ENCODE assay signal across 23 mouse cellular contexts in the genomic region with DNA sequence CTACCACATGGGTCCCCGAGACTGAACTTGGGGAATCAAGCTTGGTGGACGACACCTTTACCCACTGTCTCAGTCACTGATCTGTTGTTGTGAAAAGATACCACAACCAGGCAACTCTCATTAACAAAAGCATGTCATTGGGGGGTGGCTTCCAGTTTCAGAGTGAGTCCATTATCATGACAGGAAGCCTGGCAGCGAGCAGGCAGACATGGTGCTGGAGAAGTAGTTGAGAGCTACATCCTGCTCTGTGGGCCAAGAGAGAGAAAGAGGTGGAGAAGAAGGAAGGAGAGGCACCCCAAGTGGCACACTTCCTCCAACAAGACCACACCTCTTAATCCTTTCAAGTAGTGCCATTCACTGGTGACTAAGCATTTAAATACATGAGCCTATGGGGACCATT. TPM values are rescaled to one million over a fixed set of nuclear protein-coding genes. Genes with fewer than 3 reads are reported as not detected.
DNase-seq lines count a peak whose midpoint lies in the region; ATAC-seq and TF ChIP-seq lines count a peak whose summit lies in the region.
"Had no signal": no experiment of that assay in that cellular context is flagged by ENCODE, and none has a peak within 500 bp of the region (broad histone marks: within the 10 kb centered on the region; RNA-seq: fewer than 3 reads in every experiment).

No protein-coding gene starts in this region.

- TF ChIP-seq CTCF in small intestine, adult 2 months (IDR thresholded peaks at IDR 0.05; ENCODE audit: extremely low read depth, insufficient read length, insufficient replicate concordance, low read depth, low read length) = no peak

- H3K27me3 ChIP-seq in megakaryocyte, embryonic 14.5 days (replicated peaks) = peaks cover 2% of the 10 kb centered on the region
- H3K27me3 ChIP-seq in small intestine, adult 2 months (ENCODE audit: control insufficient read depth, insufficient read depth, low read length) = no peaks in the 10 kb centered on the region
- H3K27me3 ChIP-seq: embryonic facial prominence, embryonic 13.5 days; forebrain, embryonic 13.5 days; heart, embryonic 15.5 days; hindbrain, embryonic 15.5 days had no signal

- 0 out of 2 replicates have a peak overlapping the region, but pooled peaks have one; percentile 40 for H3K27ac ChIP-seq in small intestine, adult 2 months (ENCODE audit: insufficient read depth, low read depth, low read length)
- H3K27ac ChIP-seq: embryonic facial prominence, embryonic 13.5 days; forebrain, embryonic 13.5 days; heart, embryonic 15.5 days; hindbrain, embryonic 10.5 days; hindbrain, embryonic 15.5 days had no signal

- peaks cover 10% of the 10 kb centered on the region for H3K9me3 ChIP-seq in megakaryocyte, embryonic 14.5 days
- H3K9me3 ChIP-seq: embryonic facial prominence, embryonic 13.5 days; forebrain, embryonic 13.5 days; heart, embryonic 15.5 days; hindbrain, embryonic 10.5 days; hindbrain, embryonic 15.5 days had no signal

- peak overlapping the region; percentile 38 for H3K4me3 ChIP-seq in megakaryocyte, embryonic 14.5 days (replicated peaks)
- H3K4me3 ChIP-seq in small intestine, adult 2 months (ENCODE audit: low read depth, low read length) = no peak overlapping the region
- H3K4me3 ChIP-seq: embryonic facial prominence, embryonic 13.5 days; forebrain, embryonic 13.5 days; heart, embryonic 15.5 days; hindbrain, embryonic 10.5 days; hindbrain, embryonic 15.5 days had no signal

- peaks cover 86% of the 10 kb centered on the region for H3K4me1 ChIP-seq in megakaryocyte, embryonic 14.5 days
- H3K4me1 ChIP-seq in small intestine, adult 2 months (ENCODE audit: control insufficient read depth, insufficient read depth, insufficient read length, low read length) = peaks cover 18% of the 10 kb centered on the region; the same call in 1 of the 2 replicates
- H3K4me1 ChIP-seq: hindbrain, embryonic 15.5 days had no signal

- WGBS in small intestine, adult 2 months = 89% methylated on average over 3 of the region's 3 CpGs

- ATAC-seq in megakaryocyte, adult 5-6 weeks (ENCODE audit: poor library complexity, severe bottlenecking) = no peak
- peak; percentile 17 for ATAC-seq in granulocyte monocyte progenitor cell, adult 5-6 weeks (replicated peaks; ENCODE audit: poor library complexity, severe bottlenecking)
- ATAC-seq: forebrain, embryonic 13.5 days; forebrain, postnatal 0 days had no signal

- peaks cover 98% of the 10 kb centered on the region for H3K36me3 ChIP-seq in megakaryocyte, embryonic 14.5 days (replicated peaks; ENCODE audit: low read length)
- no peaks in the 10 kb centered on the region for H3K36me3 ChIP-seq in small intestine, adult 2 months (ENCODE audit: control insufficient read depth, insufficient read depth, low read length)
- H3K36me3 ChIP-seq: embryonic facial prominence, embryonic 13.5 days; G1E; heart, embryonic 15.5 days; hindbrain, embryonic 10.5 days; hindbrain, embryonic 15.5 days had no signal

- no peak for TF ChIP-seq POLR2A in small intestine, adult 2 months (IDR thresholded peaks at IDR 0.05; ENCODE audit: low read depth, low read length)

- DNase-seq in R1 (ENCODE audit: low read depth, low spot score) (peak; percentile 16), adipocyte (ENCODE audit: low spot score) (no peak)
- DNase-seq in spleen, postnatal 10 days (ENCODE audit: low spot score in 2 of 2) = no peak
- DNase-seq in yolk sac, embryonic 10.5 days (ENCODE audit: low spot score) = no peak
- DNase-seq: adrenal gland, adult 8-10 months; cerebellum, adult 18-20 months; cerebellum, adult 9-11 months; cerebellum, postnatal 36 days; forebrain, postnatal 0 days; gastrocnemius, postnatal 14 days; heart, adult 11 months; heart, postnatal 14 days; kidney, adult 11 months had no signal

RNA-seq across cellular contexts. Expression of gene Fam83f, which starts 31.8 kb away (rescaled TPM):
- polyA plus RNA-seq in megakaryocyte, embryonic 14.5 days (2012; ENCODE audit: insufficient read depth, low replicate concordance) = 0.64 and 1.1 TPM in 2 replicates
- total RNA-seq in megakaryocyte, adult 5-6 weeks (2015) = 1.0 and 1.5 TPM in 2 replicates
- 1.7 and 2.6 TPM in 2 replicates for total RNA-seq in megakaryocyte, adult 5-6 weeks (2017)
- total RNA-seq in granulocyte monocyte progenitor cell, adult 5-6 weeks (2014; fragmentation: Nextera tagmentation) = 0.30 and 1.0 TPM in 2 replicates
- total RNA-seq in granulocyte monocyte progenitor cell, adult 5-6 weeks (2017) = not detected in 2 replicates
- 7.9 and 21.5 TPM in 2 replicates for polyA plus RNA-seq in small intestine, adult 2 months (2012; rRNA removed)
- polyA plus RNA-seq: forebrain, embryonic 13.5 days; G1E had no signal
